Mouse (Mus musculus) gastrocnemius, postnatal 10 days (tissue): ENCODE results near the gene Prdm9. TPM values are rescaled to one million over a fixed set of nuclear protein-coding genes. Genes with fewer than 3 reads are reported as not detected.
"Not testable (repeated sequence)": the region's sequence is repeated elsewhere in the genome, so short reads cannot be mapped to it uniquely, and the experiment has no call there.

Source experiments
- DNase-seq: peaks from one replicate; pipeline ENCODE4 v3.0.0; 2021; ENCODE audit warnings: mixed read lengths
- long read RNA-seq, 2 experiments: library from polyadenylated mRNA; stranded (forward); transcript quantifications; one replicate each; pipeline ENCODE4 v2.0.0; 2021
- total RNA-seq, 2 experiments: library from RNA; stranded (reverse); gene quantifications; 2 replicates each; pipeline ENCODE4 v1.2.3; 2021

The Prdm9 gene
- 1 to 10 TPM; 2.4 to 6.9 TPM for total RNA-seq
- long read RNA-seq, experiment 1, partial matches to known transcripts: 0 of 1 reads
- long read RNA-seq, experiment 1, other reads (novel, unspliced or antisense): 1 of 1 reads
- long read RNA-seq, experiment 2, partial matches to known transcripts: 0 of 1 reads
- long read RNA-seq, experiment 2, other reads (novel, unspliced or antisense): 1 of 1 reads

GRCm38 (mm10) chr17:15564014-15564927 lies at the start of gene Prdm9:
Gene Prdm9, minus strand, starts transcription at chr17:15564354.
- DNase-seq: peak; percentile 99

- DNase-seq: no peak
Measured at GRCm38 (mm10) chr17:15599496-15599895, 35.3 kb upstream of the Prdm9 start.

DNA sequence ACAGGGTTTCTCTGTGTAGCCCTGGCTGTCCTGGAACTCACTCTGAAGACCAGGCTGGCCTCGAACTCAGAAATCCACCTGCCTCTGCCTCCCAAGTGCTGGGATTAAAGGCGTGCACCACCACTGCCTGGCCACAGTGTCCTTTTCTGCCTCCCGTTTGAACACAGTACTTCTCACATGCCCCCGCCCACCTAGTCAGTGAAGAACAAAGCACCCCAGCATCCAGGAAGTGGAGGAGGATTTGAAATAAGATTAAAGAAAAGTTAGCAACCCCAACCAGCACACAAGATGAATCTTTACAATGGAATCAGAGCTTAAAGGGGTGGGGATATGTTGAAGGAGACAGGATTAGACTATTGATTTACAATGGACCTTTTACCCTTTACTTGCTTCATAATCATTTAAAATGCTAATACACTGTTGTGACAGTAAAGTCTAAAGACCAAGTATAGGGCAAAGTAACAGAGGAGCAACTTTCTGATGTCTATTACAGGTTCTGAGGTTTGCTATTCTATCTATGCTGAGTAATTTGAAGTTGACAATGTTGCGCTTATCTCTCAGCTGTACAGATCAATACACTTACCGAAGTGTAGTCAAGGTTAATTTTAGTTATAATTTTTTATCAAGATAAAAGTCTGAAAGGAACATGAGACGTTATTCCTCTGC lies 27.2 kb upstream of the Prdm9 start:
- DNase-seq: no peak

- DNase-seq: no peak
Measured at GRCm38 (mm10) chr17:15588116-15588515, 24.0 kb upstream of the Prdm9 start.

DNA sequence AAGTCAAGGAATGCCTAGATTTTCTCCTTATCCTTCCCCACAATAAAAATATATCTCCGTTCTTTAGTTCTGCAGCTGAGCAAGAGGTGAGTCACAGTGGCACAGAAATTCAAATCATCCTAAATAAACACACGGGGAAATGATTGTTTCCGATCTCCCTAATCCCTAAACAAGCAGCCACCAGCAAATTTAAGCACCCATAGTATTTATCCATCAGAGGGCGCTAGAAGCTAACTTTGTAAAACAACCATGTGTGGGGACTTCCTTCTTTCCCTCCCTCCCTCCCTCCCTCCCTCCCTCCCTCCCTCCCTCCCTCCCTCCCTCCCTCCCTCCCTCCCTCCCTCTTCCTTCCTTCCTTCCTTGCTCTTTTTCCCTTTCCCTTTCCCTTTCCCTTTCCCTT lies 21.5 kb upstream of the Prdm9 start:
- no peak for DNase-seq

- DNase-seq: no peak
Measured at GRCm38 (mm10) chr17:15583071-15583470, 18.9 kb upstream of the Prdm9 start.

- DNase-seq: no peak
Measured at GRCm38 (mm10) chr17:15580072-15580447, 15.9 kb upstream of the Prdm9 start.

DNA sequence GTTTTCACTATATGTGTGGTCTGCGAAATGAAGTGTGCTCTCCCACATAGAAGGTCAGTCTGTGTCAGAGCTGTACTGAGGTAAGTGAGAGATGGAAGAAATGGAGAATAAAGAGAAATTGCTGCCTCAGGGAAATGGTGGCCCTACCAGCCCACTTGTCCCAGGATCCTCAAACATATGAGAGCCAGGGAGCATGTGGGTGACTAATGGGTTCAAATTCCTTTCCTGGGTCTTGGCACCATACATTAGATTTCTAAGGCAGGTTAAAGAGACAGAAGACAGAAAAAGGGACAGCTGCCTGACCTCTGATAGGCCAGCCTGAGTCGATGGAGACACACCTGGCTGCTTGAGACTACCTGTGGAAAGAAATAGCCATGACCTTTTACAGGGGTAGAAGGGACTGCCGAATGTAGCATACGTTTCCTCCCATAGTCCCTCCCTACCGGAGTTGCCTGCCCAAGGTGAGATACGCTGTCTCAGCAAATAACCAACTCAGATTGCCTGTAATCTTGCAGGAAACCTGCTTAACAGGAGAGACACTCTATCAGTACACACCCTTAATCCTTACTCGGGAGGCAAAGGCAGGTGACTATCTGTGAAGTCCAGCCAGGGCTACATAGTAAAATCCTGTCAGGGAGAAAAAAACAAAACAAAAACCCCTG lies 15.4 kb upstream of the Prdm9 start:
- DNase-seq: no peak

DNA sequence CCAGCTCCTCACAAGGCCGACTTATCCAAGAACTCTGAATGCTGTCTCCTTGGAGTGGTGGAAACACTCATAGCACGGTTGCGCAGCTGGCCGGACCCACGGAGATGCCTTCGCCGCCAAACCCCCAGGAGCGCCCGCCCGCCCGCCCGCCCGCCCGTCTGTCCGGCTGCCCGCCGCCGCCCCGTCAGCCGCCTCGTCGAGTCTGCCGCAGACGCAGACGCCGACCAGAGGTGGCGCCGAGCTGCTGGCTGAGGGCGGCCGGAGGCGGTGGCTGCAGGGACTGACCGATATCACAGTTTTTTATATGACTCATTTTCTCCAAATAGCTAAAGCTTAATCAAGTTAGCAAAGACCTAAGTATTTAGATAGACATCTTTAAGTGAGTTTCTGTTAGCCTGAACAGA lies 13.1 kb upstream of the Prdm9 start:
- peak; percentile 49 for DNase-seq

DNA sequence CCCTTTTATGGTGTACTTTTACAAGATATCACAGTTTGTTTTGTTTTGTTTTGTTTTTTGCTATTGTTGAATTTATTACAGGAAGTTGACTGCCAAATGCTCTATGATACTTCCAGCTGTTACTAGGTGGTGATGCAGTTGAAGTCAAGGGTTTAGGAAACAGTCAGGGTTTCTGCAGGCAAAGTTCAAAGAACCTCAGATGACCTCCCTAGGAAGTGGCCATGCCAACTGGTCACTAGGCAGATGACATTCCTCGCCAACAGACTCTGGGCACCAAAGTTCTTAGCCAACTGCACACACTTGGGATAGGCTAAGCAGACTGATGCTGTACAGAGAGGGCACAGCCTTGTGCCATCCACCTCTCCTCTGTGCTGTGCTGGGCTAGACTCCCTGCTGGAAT lies 10.9 kb upstream of the Prdm9 start:
- DNase-seq: peak; percentile 8

DNA sequence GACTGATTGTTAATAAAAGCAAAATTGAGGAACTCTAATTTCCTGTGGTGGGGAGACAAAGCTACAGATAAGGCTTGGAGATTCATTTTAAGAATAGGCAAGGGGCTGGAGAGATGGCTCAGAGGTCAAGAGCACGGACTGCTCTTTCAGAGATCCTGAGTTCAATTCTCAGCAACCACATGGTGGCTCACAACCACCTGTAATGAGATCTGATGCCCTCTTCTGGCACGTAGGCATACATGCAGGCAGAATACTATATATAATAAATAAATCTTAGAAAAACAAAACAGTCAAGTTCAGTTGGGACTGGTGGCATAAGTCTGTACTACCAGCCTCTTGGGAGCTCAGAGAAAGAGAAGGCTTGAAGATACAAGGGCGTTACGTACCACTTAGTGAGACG lies 2.8 kb upstream of the Prdm9 start:
- no peak for DNase-seq

GRCm38 (mm10) chr17:15564928-15565300 lies 760 bp upstream of the Prdm9 start:
- DNase-seq: no peak

DNA sequence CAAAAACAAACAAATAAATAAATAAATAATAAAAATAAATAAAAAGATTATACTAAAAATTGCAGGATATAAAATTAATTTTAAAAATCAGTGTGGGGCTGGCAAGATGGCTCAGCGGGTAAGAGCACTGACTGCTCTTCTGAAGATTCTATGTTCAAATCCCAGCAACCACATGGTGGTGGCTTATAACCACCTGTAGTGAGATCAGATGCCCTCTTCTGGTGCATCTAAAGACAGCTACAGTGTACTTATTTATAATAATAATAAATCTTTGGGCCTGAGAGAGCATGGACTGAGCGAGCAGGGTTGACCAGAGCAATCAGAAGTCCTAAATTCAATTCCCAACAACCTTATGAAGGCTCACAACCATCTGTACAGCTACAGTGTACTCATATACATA lies 4.2 kb downstream of the Prdm9 start:
- DNase-seq: no peak

- no peak for DNase-seq
Measured at GRCm38 (mm10) chr17:15549713-15550112, 14.4 kb downstream of the Prdm9 start.

DNA sequence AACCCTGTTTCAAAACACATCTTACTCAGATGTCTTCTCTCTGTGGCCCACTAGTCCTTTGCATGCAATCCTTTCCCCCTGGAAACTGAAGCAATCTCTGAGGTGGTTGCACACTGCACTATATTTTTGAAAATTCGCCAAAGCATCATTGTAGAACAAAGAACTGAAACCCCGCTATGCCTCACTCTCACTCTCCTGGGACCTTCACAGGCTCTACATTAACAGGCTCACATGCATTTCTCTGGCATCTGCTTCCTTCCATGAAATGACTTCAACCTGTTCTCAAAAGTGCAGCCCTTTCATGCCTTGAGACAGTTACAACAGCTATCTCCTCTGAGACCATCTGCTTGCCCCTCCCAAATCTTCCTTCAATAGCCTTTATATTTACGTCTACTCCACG lies 17.7 kb downstream of the Prdm9 start:
- no peak for DNase-seq

- DNase-seq: not testable (repeated sequence)
Measured at GRCm38 (mm10) chr17:15543868-15544267, 20.3 kb downstream of the Prdm9 start.

DNA sequence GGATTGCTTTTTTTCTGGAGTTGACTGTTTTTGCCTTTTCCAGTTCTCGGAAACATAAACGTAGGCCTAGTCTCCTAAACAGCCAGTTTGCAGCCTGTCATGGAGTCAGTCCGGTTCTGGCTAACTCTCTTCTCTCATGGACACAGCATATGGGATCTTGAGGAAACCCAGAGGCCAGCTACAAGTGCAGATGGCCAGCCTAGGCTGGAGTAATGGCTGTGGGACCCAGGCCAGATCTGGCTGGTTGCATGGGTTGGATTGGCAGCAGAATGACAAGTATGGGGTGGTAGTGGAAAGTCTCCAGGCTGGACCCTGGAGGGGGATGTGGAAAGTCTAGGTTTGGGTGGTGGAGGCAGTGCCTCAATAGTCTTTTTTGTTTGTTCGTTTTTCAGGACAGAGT lies 23.8 kb downstream of the Prdm9 start:
- no peak for DNase-seq

GRCm38 (mm10) chr17:15536457-15536904 lies 27.7 kb downstream of the Prdm9 start:
- DNase-seq: peak; percentile 15

- no peak for DNase-seq
Measured at GRCm38 (mm10) chr17:15535943-15536342, 28.2 kb downstream of the Prdm9 start.

GRCm38 (mm10) chr17:15535162-15535800 lies 28.9 kb downstream of the Prdm9 start:
- no peak for DNase-seq

GRCm38 (mm10) chr17:15530141-15530540 lies 34.0 kb downstream of the Prdm9 start:
- DNase-seq: no peak

DNA sequence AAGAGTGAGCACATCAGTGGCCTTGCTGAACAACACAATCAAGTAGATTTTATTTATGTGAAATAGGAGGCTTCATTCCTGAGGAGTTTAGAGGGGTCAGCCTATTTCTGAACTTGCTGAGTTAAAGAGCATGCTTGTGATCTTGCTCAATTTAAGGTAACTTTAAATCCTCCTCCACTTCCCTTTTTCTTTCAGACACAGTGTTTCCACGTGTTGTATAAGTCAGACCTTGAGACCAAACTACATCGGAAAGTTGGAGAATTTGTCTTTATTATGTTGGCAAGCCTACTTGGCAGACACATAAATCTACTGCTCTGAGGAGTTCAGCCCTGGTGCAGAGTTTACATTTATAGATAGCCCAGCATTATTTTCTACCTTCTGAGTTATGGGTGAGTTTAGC lies 35.3 kb downstream of the Prdm9 start:
- DNase-seq: no peak
